Mouse (Mus musculus) lung, embryonic 15.5 days (tissue): ENCODE measurements at regions not wholly inside any gene's neighbourhood (a gene's known extent, or its start where the extent isn't known, plus 50 kb on each side); places are given as distances from the start of the nearest gene placed in this dataset.
"Not testable (repeated sequence)": the region's sequence is repeated elsewhere in the genome, so short reads cannot be mapped to it uniquely, and the experiment has no call there.

Source experiments
- ATAC-seq: fragments of 200-750 bp; cut with Nextera tagmentation; 2 replicates; pipeline ENCODE4 v1.8.0; 2017; ENCODE audit warnings: moderate number of reproducible peaks, borderline replicate concordance; ENCODE audit not compliant: low FRiP score, low TSS enrichment; ENCODE audit errors: extremely low read depth
- H3K27ac ChIP-seq: fragments of 300-500 bp; sonication (generic); 2 replicates; pipeline ENCODE4 v1.5.1; 2015; ENCODE audit warnings: moderate library complexity, mild to moderate bottlenecking, inconsistent platforms
- H3K27me3 ChIP-seq: fragments of 300-500 bp; sonication (generic); 2 replicates; pipeline ENCODE4 v1.6.1; 2015; ENCODE audit warnings: inconsistent platforms
- H3K36me3 ChIP-seq: fragments of 300-500 bp; sonication (generic); 2 replicates; pipeline ENCODE4 v1.6.1; 2015; ENCODE audit warnings: inconsistent platforms
- H3K4me1 ChIP-seq: fragments of 300-500 bp; sonication (generic); 2 replicates; pipeline ENCODE4 v1.6.1; 2015; ENCODE audit warnings: inconsistent platforms
- H3K4me2 ChIP-seq: fragments of 300-500 bp; sonication (generic); 2 replicates; pipeline ENCODE4 v1.6.1; 2015; ENCODE audit warnings: inconsistent platforms, mild to moderate bottlenecking, moderate library complexity
- H3K4me3 ChIP-seq: fragments of 300-500 bp; sonication (generic); 2 replicates; pipeline ENCODE4 v1.5.1; 2015; ENCODE audit warnings: mild to moderate bottlenecking, inconsistent platforms
- H3K9ac ChIP-seq: fragments of 300-500 bp; sonication (generic); 2 replicates; pipeline ENCODE4 v1.6.1; 2015; ENCODE audit warnings: inconsistent platforms
- H3K9me3 ChIP-seq: fragments of 300-500 bp; sonication (generic); 2 replicates; pipeline ENCODE4 v1.6.1; 2016; ENCODE audit warnings: inconsistent platforms
- WGBS: fragments of 180-500 bp; shearing (Covaris S2); methylation state at CpG from one replicate; pipeline ENCODE4 v1.1.7; 2015; 5-methylcytosine and 5-hydroxymethylcytosine counted together

GRCm38 (mm10) chr1:137220226-137220625, 260.0 kb upstream of the Nr5a2 start:
- no peak overlapping the region for H3K9ac ChIP-seq
- no peak overlapping the region for H3K27ac ChIP-seq
- H3K4me2 ChIP-seq, result no peak overlapping the region
- peaks cover 17% of the 10 kb centered on the region for H3K4me1 ChIP-seq
- H3K4me3 ChIP-seq, result no peak overlapping the region
- H3K36me3 ChIP-seq, result no peaks in the 10 kb centered on the region
- no peaks in the 10 kb centered on the region for H3K9me3 ChIP-seq
- no peak for ATAC-seq
- 73% methylated on average over 6 of the region's 6 CpGs for WGBS
- H3K27me3 ChIP-seq, result no peaks in the 10 kb centered on the region

- Histone ChIP-seq H3K36me3 (no peaks in the 10 kb centered on the region), H3K9ac (no peak overlapping the region), H3K4me1 (peaks cover 17% of the 10 kb centered on the region), H3K9me3 (no peaks in the 10 kb centered on the region), H3K27me3 (no peaks in the 10 kb centered on the region), H3K4me2 (no peak overlapping the region), H3K4me3 (no peak overlapping the region), H3K27ac (no peak overlapping the region)
- no peak for ATAC-seq
- 56% methylated on average over 11 of the region's 11 CpGs for WGBS
Measured at GRCm38 (mm10) chr1:137218611-137219010, 258.4 kb upstream of the Nr5a2 start.

- no peak overlapping the region for H3K4me2 ChIP-seq
- 59% methylated on average over 4 of the region's 4 CpGs for WGBS
- H3K27ac ChIP-seq, result no peak overlapping the region
- H3K4me1 ChIP-seq, result peaks cover 17% of the 10 kb centered on the region
- H3K36me3 ChIP-seq, result no peaks in the 10 kb centered on the region
- no peaks in the 10 kb centered on the region for H3K9me3 ChIP-seq
- no peak overlapping the region for H3K4me3 ChIP-seq
- no peak for ATAC-seq
- no peaks in the 10 kb centered on the region for H3K27me3 ChIP-seq
- no peak overlapping the region for H3K9ac ChIP-seq
Measured at GRCm38 (mm10) chr1:137218096-137218495, 257.8 kb upstream of the Nr5a2 start.

GRCm38 (mm10) chr1:137217206-137217605, 257.0 kb upstream of the Nr5a2 start:
- Histone ChIP-seq H3K27me3 (no peaks in the 10 kb centered on the region), H3K4me3 (no peak overlapping the region), H3K9ac (no peak overlapping the region), H3K36me3 (no peaks in the 10 kb centered on the region), H3K27ac (no peak overlapping the region), H3K9me3 (no peaks in the 10 kb centered on the region), H3K4me2 (no peak overlapping the region), H3K4me1 (peaks cover 11% of the 10 kb centered on the region)
- 90% methylated on average over 5 of the region's 5 CpGs for WGBS
- ATAC-seq, result no peak

GRCm38 (mm10) chr1:137214328-137214727, 254.1 kb upstream of the Nr5a2 start:
- WGBS, result 88% methylated on average over 1 of the region's 1 CpGs
- not testable (repeated sequence) for H3K4me3 ChIP-seq, ATAC-seq, H3K36me3 ChIP-seq, H3K27me3 ChIP-seq, H3K4me1 ChIP-seq, H3K27ac ChIP-seq, H3K9ac ChIP-seq, H3K9me3 ChIP-seq, H3K4me2 ChIP-seq

- Histone ChIP-seq H3K27ac (no peak overlapping the region), H3K36me3 (no peaks in the 10 kb centered on the region), H3K4me3 (no peak overlapping the region), H3K9me3 (no peaks in the 10 kb centered on the region), H3K9ac (no peak overlapping the region), H3K4me1 (no peaks in the 10 kb centered on the region), H3K4me2 (no peak overlapping the region), H3K27me3 (no peaks in the 10 kb centered on the region)
- WGBS, result 80% methylated on average over 5 of the region's 5 CpGs
- no peak for ATAC-seq
Measured at GRCm38 (mm10) chr1:137213717-137214116, 253.5 kb upstream of the Nr5a2 start.

- H3K4me2 ChIP-seq, result no peak overlapping the region
- H3K27me3 ChIP-seq, result no peaks in the 10 kb centered on the region
- no peaks in the 10 kb centered on the region for H3K4me1 ChIP-seq
- H3K9ac ChIP-seq, result no peak overlapping the region
- ATAC-seq, result no peak
- H3K36me3 ChIP-seq, result no peaks in the 10 kb centered on the region
- no peak overlapping the region for H3K27ac ChIP-seq
- no peak overlapping the region for H3K4me3 ChIP-seq
- no peaks in the 10 kb centered on the region for H3K9me3 ChIP-seq
- WGBS, result 46% methylated on average over 3 of the region's 3 CpGs
Measured at GRCm38 (mm10) chr1:137212856-137213255, 252.6 kb upstream of the Nr5a2 start.

GRCm38 (mm10) chr1:137204371-137204770, 244.1 kb upstream of the Nr5a2 start:
- no peak for ATAC-seq
- no peak overlapping the region for H3K4me3 ChIP-seq
- H3K27ac ChIP-seq, result no peak overlapping the region
- H3K4me2 ChIP-seq, result no peak overlapping the region
- no peaks in the 10 kb centered on the region for H3K36me3 ChIP-seq
- no peaks in the 10 kb centered on the region for H3K27me3 ChIP-seq
- H3K4me1 ChIP-seq, result no peaks in the 10 kb centered on the region
- no peaks in the 10 kb centered on the region for H3K9me3 ChIP-seq
- 76% methylated on average over 7 of the region's 7 CpGs for WGBS
- H3K9ac ChIP-seq, result no peak overlapping the region

GRCm38 (mm10) chr1:137203512-137203911, 243.3 kb upstream of the Nr5a2 start:
- WGBS, result 63% methylated on average over 8 of the region's 8 CpGs
- Histone ChIP-seq H3K27me3 (no peaks in the 10 kb centered on the region), H3K27ac (no peak overlapping the region), H3K4me2 (no peak overlapping the region), H3K9ac (no peak overlapping the region), H3K4me3 (no peak overlapping the region), H3K36me3 (no peaks in the 10 kb centered on the region), H3K4me1 (no peaks in the 10 kb centered on the region), H3K9me3 (no peaks in the 10 kb centered on the region)
- no peak for ATAC-seq

- 74% methylated on average over 11 of the region's 11 CpGs for WGBS
- Histone ChIP-seq H3K27ac (no peak overlapping the region), H3K4me1 (no peaks in the 10 kb centered on the region), H3K4me3 (no peak overlapping the region), H3K4me2 (no peak overlapping the region), H3K9ac (no peak overlapping the region), H3K27me3 (no peaks in the 10 kb centered on the region), H3K36me3 (no peaks in the 10 kb centered on the region), H3K9me3 (no peaks in the 10 kb centered on the region)
- ATAC-seq, result no peak
Measured at GRCm38 (mm10) chr1:137200931-137201330, 240.7 kb upstream of the Nr5a2 start.

GRCm38 (mm10) chr1:137195962-137196361, 235.7 kb upstream of the Nr5a2 start:
- Histone ChIP-seq H3K4me1 (no peaks in the 10 kb centered on the region), H3K36me3 (no peaks in the 10 kb centered on the region), H3K27ac (no peak overlapping the region), H3K9ac (no peak overlapping the region), H3K27me3 (no peaks in the 10 kb centered on the region), H3K4me3 (no peak overlapping the region), H3K9me3 (no peaks in the 10 kb centered on the region), H3K4me2 (no peak overlapping the region)
- ATAC-seq, result no peak

GRCm38 (mm10) chr1:137195065-137195620, 234.9 kb upstream of the Nr5a2 start:
- Histone ChIP-seq H3K9ac (no peak overlapping the region), H3K4me1 (no peaks in the 10 kb centered on the region), H3K4me2 (no peak overlapping the region), H3K9me3 (no peaks in the 10 kb centered on the region), H3K27me3 (no peaks in the 10 kb centered on the region), H3K27ac (no peak overlapping the region), H3K4me3 (no peak overlapping the region), H3K36me3 (no peaks in the 10 kb centered on the region)
- whole genome bisulfite sequencing, result 59% methylated on average over 3 of the region's 3 CpGs
- no peak for ATAC-seq

- Histone ChIP-seq H3K4me2 (no peak overlapping the region), H3K9ac (no peak overlapping the region), H3K27ac (no peak overlapping the region), H3K27me3 (no peaks in the 10 kb centered on the region), H3K36me3 (no peaks in the 10 kb centered on the region), H3K4me3 (no peak overlapping the region), H3K4me1 (no peaks in the 10 kb centered on the region), H3K9me3 (no peaks in the 10 kb centered on the region)
- WGBS, result 86% methylated on average over 4 of the region's 4 CpGs
- no peak for ATAC-seq
Measured at GRCm38 (mm10) chr1:137178231-137178630, 218.0 kb upstream of the Nr5a2 start.
